Mouse (Mus musculus) cerebellum, adult 9-11 months (tissue): ENCODE measurements around the gene Syne3.

ENCODE experiments used
- DNase-seq: peaks from one replicate; pipeline ENCODE4 v3.0.0; 2022

Gene Syne3

DNA sequence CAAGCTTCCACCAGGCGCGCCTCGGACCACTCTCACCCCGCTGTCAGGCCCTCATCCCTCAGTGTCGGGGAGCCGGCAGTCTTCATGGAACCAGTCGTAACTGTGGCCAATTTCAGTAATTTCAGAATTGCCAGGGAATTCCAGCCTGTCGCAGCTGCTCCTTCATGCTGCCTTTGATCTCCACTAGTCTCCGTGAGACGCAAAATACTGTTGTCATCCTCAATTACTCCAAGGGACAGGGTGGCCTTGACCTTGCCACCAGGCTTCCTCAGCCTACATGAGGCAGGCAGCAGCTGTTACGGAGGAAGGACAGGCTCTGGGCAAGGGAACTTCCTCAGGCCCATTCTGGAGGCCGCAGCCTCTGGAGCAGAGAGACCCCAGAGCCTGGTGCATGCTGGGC, 129.2 kb downstream of the Syne3 start:
- DNase-seq: no peak
